Mouse (Mus musculus) small intestine, adult 2 months (tissue): Measurements from ENCODE around the gene Upk1b.
A peak's percentile ranks its signal among the peaks of the same experiment; 100 is the strongest.

Experiments
- CTCF ChIP-seq: fragments of 200-500 bp; IDR thresholded peaks from 2 replicates; pipeline ENCODE4 v1.5.1; 2012; ENCODE audit warnings: low read depth, mild to moderate bottlenecking, control low read depth, inconsistent platforms, low read length, moderate library complexity, mixed read lengths; ENCODE audit not compliant: insufficient replicate concordance, insufficient read length; ENCODE audit errors: extremely low read depth
- POLR2A ChIP-seq: fragments of 200-500 bp; IDR thresholded peaks from 2 replicates; pipeline ENCODE4 v1.6.1; 2012; ENCODE audit warnings: low read depth, mild to moderate bottlenecking, control low read depth, inconsistent platforms, low read length, moderate library complexity

GRCm38 (mm10) chr16:38742113-38742658 is 57.9 kb downstream of the Upk1b start, which contains the start of gene B4galt4:
- TF ChIP-seq POLR2A (peak; percentile 75), CTCF (no peak)
